Mouse (Mus musculus): ENCODE measurements around the gene Ostf1.
"Not testable (repeated sequence)": the region's sequence is repeated elsewhere in the genome, so short reads cannot be mapped to it uniquely, and the experiment has no call there.

The Ostf1 gene

GRCm38 (mm10) chr19:18599051-18599450 lies 32.6 kb downstream of the Ostf1 start:
- DNase-seq (ENCODE audit: low read depth, low spot score), result no peak

- no peak for DNase-seq (ENCODE audit: low read depth, low spot score)
Observed at GRCm38 (mm10) chr19:18598265-18598926, 33.2 kb downstream of the Ostf1 start.

- no peak for DNase-seq (ENCODE audit: low read depth, low spot score)
Observed at GRCm38 (mm10) chr19:18597772-18598171, 33.9 kb downstream of the Ostf1 start.

- no peak for DNase-seq (ENCODE audit: low read depth, low spot score)
Observed at GRCm38 (mm10) chr19:18596876-18597275, 34.7 kb downstream of the Ostf1 start.

- no peak for DNase-seq (ENCODE audit: low read depth, low spot score)
Observed at GRCm38 (mm10) chr19:18593722-18594121, 37.9 kb downstream of the Ostf1 start.

- no peak for DNase-seq (ENCODE audit: low read depth, low spot score)
Observed at GRCm38 (mm10) chr19:18592919-18593318, 38.7 kb downstream of the Ostf1 start.

- DNase-seq (ENCODE audit: low read depth, low spot score), result no peak
Observed at GRCm38 (mm10) chr19:18590942-18591354, 40.7 kb downstream of the Ostf1 start.

GRCm38 (mm10) chr19:18590234-18590633 lies 41.4 kb downstream of the Ostf1 start:
- no peak for DNase-seq (ENCODE audit: low read depth, low spot score)

- DNase-seq (ENCODE audit: low read depth, low spot score), result no peak
Observed at GRCm38 (mm10) chr19:18589276-18589675, 42.3 kb downstream of the Ostf1 start.

GRCm38 (mm10) chr19:18588801-18589200 lies 42.8 kb downstream of the Ostf1 start:
- not testable (repeated sequence) for DNase-seq (ENCODE audit: low read depth, low spot score)

- DNase-seq (ENCODE audit: low read depth, low spot score), result no peak
Observed at GRCm38 (mm10) chr19:18588243-18588642, 43.4 kb downstream of the Ostf1 start.

GRCm38 (mm10) chr19:18587118-18587517 lies 44.5 kb downstream of the Ostf1 start:
- no peak for DNase-seq (ENCODE audit: low read depth, low spot score)

GRCm38 (mm10) chr19:18584621-18585020 lies 47.0 kb downstream of the Ostf1 start:
- DNase-seq (ENCODE audit: low read depth, low spot score), result no peak

GRCm38 (mm10) chr19:18583706-18584105 lies 47.9 kb downstream of the Ostf1 start:
- DNase-seq (ENCODE audit: low read depth, low spot score), result no peak

- no peak for DNase-seq (ENCODE audit: low read depth, low spot score)
Observed at GRCm38 (mm10) chr19:18582887-18583286, 48.7 kb downstream of the Ostf1 start.

- DNase-seq (ENCODE audit: low read depth, low spot score), result no peak
Observed at GRCm38 (mm10) chr19:18582226-18582625, 49.4 kb downstream of the Ostf1 start.

GRCm38 (mm10) chr19:18581046-18581445 lies 50.6 kb downstream of the Ostf1 start:
- DNase-seq (ENCODE audit: low read depth, low spot score), result no peak

GRCm38 (mm10) chr19:18579012-18579358 lies 52.6 kb downstream of the Ostf1 start:
- DNase-seq (ENCODE audit: low read depth, low spot score), result no peak

- peak; percentile 13 for DNase-seq (ENCODE audit: low read depth, low spot score)
Observed at GRCm38 (mm10) chr19:18578216-18579011, 53.2 kb downstream of the Ostf1 start.

- no peak for DNase-seq (ENCODE audit: low read depth, low spot score)
Observed at GRCm38 (mm10) chr19:18577348-18577747, 54.3 kb downstream of the Ostf1 start.

- no peak for DNase-seq (ENCODE audit: low read depth, low spot score)
Observed at GRCm38 (mm10) chr19:18575891-18576290, 55.7 kb downstream of the Ostf1 start.

- DNase-seq (ENCODE audit: low read depth, low spot score), result no peak
Observed at GRCm38 (mm10) chr19:18573907-18574306, 57.7 kb downstream of the Ostf1 start.

- no peak for DNase-seq (ENCODE audit: low read depth, low spot score)
Observed at GRCm38 (mm10) chr19:18573443-18573842, 58.2 kb downstream of the Ostf1 start.

Data from mesoderm, embryonic 11.5 days (tissue).